Comparison of ENCODE assay signal across 24 mouse cellular contexts in genomic region chr2:158815686-158816085, GRCm38 (mm10). TPM values are rescaled to one million over a fixed set of nuclear protein-coding genes. Genes with fewer than 3 reads are reported as not detected.
DNase-seq lines count a peak whose midpoint lies in the region; ATAC-seq lines count a peak whose summit lies in the region.
"Had no signal": no experiment of that assay in that cellular context is flagged by ENCODE, and none has a peak within 500 bp of the region (broad histone marks: within the 10 kb centered on the region; RNA-seq: fewer than 3 reads in every experiment).

No protein-coding gene starts in this region.

- no peaks in the 10 kb centered on the region for H3K9me3 ChIP-seq in intestine, embryonic 15.5 days
- H3K9me3 ChIP-seq: embryonic facial prominence, embryonic 13.5 days; embryonic facial prominence, embryonic 15.5 days; forebrain, embryonic 10.5 days; forebrain, embryonic 12.5 days; G1E had no signal

- H3K4me1 ChIP-seq in intestine, embryonic 15.5 days (replicated peaks): no peaks in the 10 kb centered on the region
- H3K4me1 ChIP-seq: embryonic facial prominence, embryonic 13.5 days; embryonic facial prominence, embryonic 15.5 days; forebrain, embryonic 10.5 days; forebrain, embryonic 12.5 days had no signal

- DNase-seq in frontal cortex, postnatal 14 days (ENCODE audit: low spot score in 2 of 2): no peak
- DNase-seq in Muller cell, postnatal 12 days (ENCODE audit: inconsistent ontology term): peak; percentile 14
- DNase-seq in brain, adult 2 months (ENCODE audit: low read depth, low spot score): peak; percentile 68
- DNase-seq in embryo, embryonic 11 days: no peak
- DNase-seq in adrenal gland, postnatal 36 days: no peak
- DNase-seq: adrenal gland, adult 2 months; adrenal gland, postnatal 10 days; adrenal gland, postnatal 25 days; cerebellum, adult 11-12 months; cerebellum, adult 2 months; cerebellum, adult 9-10 months; cerebellum, postnatal 10 days; cerebellum, postnatal 25 days had no signal

- H3K36me3 ChIP-seq in intestine, embryonic 15.5 days: peaks cover 10% of the 10 kb centered on the region

- H3K9ac ChIP-seq in intestine, embryonic 15.5 days: no peak overlapping the region
- H3K9ac ChIP-seq: embryonic facial prominence, embryonic 13.5 days; embryonic facial prominence, embryonic 15.5 days; forebrain, embryonic 12.5 days had no signal

- H3K4me3 ChIP-seq in intestine, embryonic 15.5 days (replicated peaks): no peak overlapping the region
- H3K4me3 ChIP-seq: embryonic facial prominence, embryonic 13.5 days; embryonic facial prominence, embryonic 15.5 days; erythroblast, embryonic 14.5 days; forebrain, embryonic 10.5 days; forebrain, embryonic 12.5 days had no signal

- ATAC-seq in frontal cortex, adult (ENCODE audit: low TSS enrichment): peak; percentile 77
- no peak for ATAC-seq in intestine, embryonic 15.5 days
- ATAC-seq: activated CD4-positive, CD25-positive, alpha-beta regulatory T cell, adult 4 months; forebrain, embryonic 14.5 days; forebrain, embryonic 16.5 days had no signal

- H3K27me3 ChIP-seq in intestine, embryonic 15.5 days (replicated peaks): no peaks in the 10 kb centered on the region
- H3K27me3 ChIP-seq: embryonic facial prominence, embryonic 13.5 days; embryonic facial prominence, embryonic 15.5 days; forebrain, embryonic 12.5 days had no signal

- H3K4me2 ChIP-seq in intestine, embryonic 15.5 days (replicated peaks): no peak overlapping the region
- H3K4me2 ChIP-seq: embryonic facial prominence, embryonic 13.5 days; embryonic facial prominence, embryonic 15.5 days; forebrain, embryonic 12.5 days had no signal

- H3K27ac ChIP-seq in intestine, embryonic 15.5 days: no peak overlapping the region
- H3K27ac ChIP-seq: embryonic facial prominence, embryonic 13.5 days; embryonic facial prominence, embryonic 15.5 days; forebrain, embryonic 10.5 days; forebrain, embryonic 12.5 days had no signal

RNA-seq across cellular contexts. Expression of gene Dhx35, which starts 21.1 kb away (rescaled TPM):
- polyA plus RNA-seq in intestine, embryonic 15.5 days (2015; fragmentation: Nextera tagmentation; extraction: Ambion mirVana): 13.3 and 13.6 TPM in 2 replicates
- total RNA-seq in adrenal gland, postnatal 36 days (2021): 10 to 100 TPM; 10.6 to 11.2 TPM

RNA-seq across cellular contexts. Expression of gene Fam83d, which starts 47.8 kb away (rescaled TPM):
- polyA plus RNA-seq in intestine, embryonic 15.5 days (2015; fragmentation: Nextera tagmentation; extraction: Ambion mirVana): 43.7 and 45.4 TPM in 2 replicates
- 1 to 10 TPM; 1.6 to 1.9 TPM for total RNA-seq in adrenal gland, postnatal 36 days (2021)

Comparison
In these comparisons a context has a peak if more than half of its experiments do, and no peak if none do; other contexts are left out.
1. DNase-seq: peak in Muller cell, postnatal 12 days (single experiment) and brain, adult 2 months (single experiment); none in frontal cortex, postnatal 14 days (0 of 2), embryo, embryonic 11 days (single experiment) and adrenal gland, postnatal 36 days (0 of 2).